Mouse (Mus musculus) stomach, embryonic 14.5 days (tissue): Measurements from ENCODE around the gene Aldh1a3. TPM values are rescaled to one million over a fixed set of nuclear protein-coding genes. Genes with fewer than 3 reads are reported as not detected.

Experiments
- ATAC-seq: fragments of 200-750 bp; cut with Nextera tagmentation; 2 replicates; pipeline ENCODE4 v1.8.0; 2017; ENCODE audit warnings: low read depth, moderate TSS enrichment; ENCODE audit not compliant: insufficient number of reproducible peaks, insufficient read depth, low FRiP score
- H3K27ac ChIP-seq: fragments of 300-500 bp; sonication (generic); 2 replicates; pipeline ENCODE4 v1.5.1; 2014; ENCODE audit warnings: mild to moderate bottlenecking, low read length, moderate library complexity, mixed read lengths
- H3K27me3 ChIP-seq: fragments of 300-500 bp; sonication (generic); 2 replicates; pipeline ENCODE4 v1.6.1; 2014; ENCODE audit warnings: low read length, control low read depth, mixed read lengths; ENCODE audit not compliant: control insufficient read depth, insufficient read depth
- H3K36me3 ChIP-seq: fragments of 300-500 bp; sonication (generic); 2 replicates; pipeline ENCODE4 v1.6.1; 2014; ENCODE audit warnings: mild to moderate bottlenecking, control low read depth, low read length, moderate library complexity, mixed read lengths; ENCODE audit not compliant: control insufficient read depth, insufficient read depth
- H3K4me1 ChIP-seq: fragments of 300-500 bp; sonication (generic); 2 replicates; pipeline ENCODE4 v1.6.1; 2014; ENCODE audit warnings: low read length, control low read depth, mixed read lengths; ENCODE audit not compliant: control insufficient read depth, insufficient read depth
- H3K4me2 ChIP-seq: fragments of 300-500 bp; sonication (generic); replicated peaks from 2 replicates; pipeline ENCODE4 v1.6.1; 2014; ENCODE audit warnings: low read depth, low read length, control low read depth
- H3K4me3 ChIP-seq: fragments of 300-500 bp; sonication (generic); 2 replicates; pipeline ENCODE4 v1.5.1; 2014; ENCODE audit warnings: low read depth, low read length, control low read depth
- H3K9ac ChIP-seq: fragments of 300-500 bp; sonication (generic); replicated peaks from 2 replicates; pipeline ENCODE4 v1.6.1; 2014; ENCODE audit warnings: low read depth, mild to moderate bottlenecking, control low read depth, low read length, moderate library complexity, mixed read lengths
- H3K9me3 ChIP-seq: fragments of 300-500 bp; sonication (generic); 2 replicates; pipeline ENCODE4 v1.6.1; 2016; ENCODE audit warnings: low read depth, low read length, control low read depth; ENCODE audit not compliant: control insufficient read depth
- WGBS: fragments of 180-500 bp; shearing (Covaris S2); extraction: QIAGEN DNeasy Blood & Tissue Kit; methylation state at CpG from one replicate; pipeline ENCODE4 v1.1.7; 2014; 5-methylcytosine and 5-hydroxymethylcytosine counted together
- polyA plus RNA-seq: library from polyadenylated mRNA; unstranded; fragments of >200 nt; fragmentation: Nextera tagmentation; extraction: Ambion mirVana; gene quantifications from 2 replicates; pipeline ENCODE4 v1.2.1, GENCODE M21; 2014

The Aldh1a3 gene
- polyA plus RNA-seq, 1 experiment from 2014 or later: 11.4 TPM

DNA sequence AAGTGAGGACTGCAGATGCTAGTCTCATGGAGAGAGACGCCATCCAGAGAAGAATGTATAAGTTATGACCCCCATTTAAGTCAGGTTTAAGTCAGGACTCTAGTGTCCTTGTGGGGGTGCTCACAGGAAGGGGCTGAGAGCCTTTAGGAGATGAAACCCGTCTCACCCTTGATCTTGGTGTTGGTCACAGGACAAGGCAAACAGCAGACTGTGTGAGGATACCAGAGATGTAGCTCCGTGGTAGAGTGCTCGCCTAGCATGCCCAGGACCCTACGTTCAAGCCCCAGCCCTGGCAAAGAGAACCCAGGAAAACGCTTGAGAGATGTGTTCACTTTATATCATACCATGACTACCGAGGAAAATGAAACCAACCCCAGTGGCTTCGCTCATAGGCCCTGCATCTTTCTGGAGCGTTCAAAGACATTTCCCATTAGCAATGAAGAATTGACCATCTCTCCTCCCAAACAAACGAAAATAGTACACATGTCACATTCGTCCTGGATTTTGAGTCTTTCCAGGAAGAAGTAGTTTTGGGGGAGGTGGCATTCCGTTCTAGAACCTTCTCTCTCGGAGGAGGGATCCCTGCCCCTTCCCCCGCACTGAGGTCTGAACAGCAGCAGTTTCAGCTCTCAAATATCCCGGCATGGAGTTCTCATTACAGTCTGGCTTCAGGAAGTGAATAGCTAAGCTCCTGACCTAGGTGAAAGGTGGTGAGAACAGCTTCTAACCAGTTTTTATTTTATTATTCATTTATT is 21.6 kb upstream of the Aldh1a3 start:
- Histone ChIP-seq H3K27me3 (no peaks in the 10 kb centered on the region), H3K9ac (no peak overlapping the region), H3K9me3 (no peaks in the 10 kb centered on the region), H3K4me1 (peaks cover 3% of the 10 kb centered on the region; the same call in 1 of the 2 replicates), H3K4me3 (no peak overlapping the region), H3K4me2 (no peak overlapping the region), H3K27ac (no peak overlapping the region), H3K36me3 (no peaks in the 10 kb centered on the region)
- 63% methylated on average over 15 of the region's 15 CpGs for WGBS
- ATAC-seq: no peak

DNA sequence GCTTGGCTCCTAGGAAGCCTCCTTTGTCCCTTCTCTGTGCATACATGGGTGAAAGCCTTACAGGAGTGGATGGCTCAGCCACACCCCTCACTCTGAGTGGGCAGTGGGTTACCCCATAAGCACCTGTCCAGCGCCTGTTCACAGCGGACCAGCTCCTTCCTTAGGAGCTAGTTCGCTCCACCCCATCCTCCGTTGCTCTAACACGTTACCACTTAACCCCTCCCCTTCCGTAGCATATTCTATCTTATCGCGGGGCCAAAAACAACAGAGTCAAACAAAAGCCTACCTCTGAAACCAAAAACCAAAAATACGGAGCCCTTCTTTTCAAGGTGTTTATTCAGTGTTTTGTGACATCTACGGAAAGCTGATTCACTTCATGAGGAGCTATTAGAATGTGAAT is 21.0 kb upstream of the Aldh1a3 start:
- Histone ChIP-seq H3K9me3 (no peaks in the 10 kb centered on the region), H3K27ac (no peak overlapping the region), H3K4me1 (peaks cover 7% of the 10 kb centered on the region; the same call in 1 of the 2 replicates), H3K4me3 (no peak overlapping the region), H3K36me3 (no peaks in the 10 kb centered on the region), H3K27me3 (no peaks in the 10 kb centered on the region), H3K9ac (no peak overlapping the region), H3K4me2 (no peak overlapping the region)
- 42% methylated on average over 10 of the region's 10 CpGs for WGBS
- ATAC-seq: no peak

DNA sequence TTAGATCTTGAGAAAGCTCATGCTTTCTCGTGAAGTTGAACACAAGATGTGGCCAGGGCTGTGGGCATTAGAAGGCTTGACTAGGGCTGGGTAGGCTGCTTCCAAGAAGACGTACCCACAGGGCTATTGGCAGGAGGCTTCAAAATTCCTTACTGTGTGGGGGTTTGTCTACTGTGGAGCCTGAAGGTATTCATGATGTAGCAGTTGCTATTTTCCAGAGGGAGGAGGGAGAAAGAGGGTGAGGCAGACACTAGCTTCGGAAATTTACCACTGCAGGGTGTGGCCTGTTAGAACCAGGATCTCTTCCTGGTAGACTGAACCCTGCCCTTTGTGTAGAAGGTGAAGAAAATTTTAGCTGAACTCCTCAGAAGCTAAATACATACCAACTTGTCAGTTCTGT is 19.5 kb upstream of the Aldh1a3 start:
- H3K9me3 ChIP-seq: no peaks in the 10 kb centered on the region
- WGBS: 81% methylated on average over 3 of the region's 3 CpGs
- H3K27ac ChIP-seq: no peak overlapping the region
- ATAC-seq: no peak
- H3K4me3 ChIP-seq: no peak overlapping the region
- H3K9ac ChIP-seq: no peak overlapping the region
- no peak overlapping the region for H3K4me2 ChIP-seq
- peaks cover 14% of the 10 kb centered on the region; the same call in 1 of the 2 replicates for H3K4me1 ChIP-seq
- H3K36me3 ChIP-seq: no peaks in the 10 kb centered on the region
- no peaks in the 10 kb centered on the region for H3K27me3 ChIP-seq

DNA sequence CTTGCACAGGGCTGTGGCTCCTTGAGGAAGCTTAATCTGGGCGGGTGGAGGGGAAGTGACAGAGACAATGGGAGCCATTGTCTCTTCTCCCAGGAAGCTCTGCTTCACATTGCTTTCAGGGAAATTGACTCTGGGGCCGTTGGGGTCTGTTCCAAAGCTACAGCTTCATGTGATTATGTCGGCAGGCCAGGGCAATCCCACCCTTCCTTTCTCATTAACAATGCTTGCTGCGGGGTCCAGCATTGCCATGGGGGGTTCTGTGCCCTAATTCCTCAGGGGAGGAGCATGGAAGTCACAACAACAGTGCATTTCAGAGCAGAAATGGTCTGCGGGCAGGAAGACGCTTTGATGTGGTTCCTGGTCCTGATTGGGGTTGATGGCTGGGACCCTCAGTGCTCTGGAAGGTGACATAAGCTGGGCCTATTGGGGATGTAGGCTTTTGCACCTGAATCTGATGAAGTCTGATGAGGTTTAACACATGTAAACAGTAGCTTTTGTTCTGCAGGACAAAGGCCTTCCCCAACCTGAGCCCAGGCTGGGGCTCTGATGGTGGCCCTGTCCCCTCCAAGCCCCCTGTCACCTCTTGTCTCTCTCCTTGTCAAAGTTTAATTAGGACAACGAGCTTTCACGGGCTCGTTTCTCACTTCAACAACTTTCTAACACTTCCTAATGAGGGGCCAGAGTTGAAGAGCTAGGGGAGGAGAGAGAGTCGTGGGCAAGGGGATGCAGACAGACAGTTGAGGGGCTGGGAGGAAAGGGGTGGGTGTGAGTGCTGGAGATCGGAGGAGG is 18.0 kb upstream of the Aldh1a3 start:
- no peak overlapping the region for H3K27ac ChIP-seq
- no peak overlapping the region for H3K9ac ChIP-seq
- ATAC-seq: no peak
- no peaks in the 10 kb centered on the region for H3K9me3 ChIP-seq
- H3K27me3 ChIP-seq: no peaks in the 10 kb centered on the region
- 49% methylated on average over 11 of the region's 11 CpGs for WGBS
- peaks cover 14% of the 10 kb centered on the region; the same call in 1 of the 2 replicates for H3K4me1 ChIP-seq
- no peak overlapping the region for H3K4me2 ChIP-seq
- H3K36me3 ChIP-seq: no peaks in the 10 kb centered on the region
- H3K4me3 ChIP-seq: no peak overlapping the region

DNA sequence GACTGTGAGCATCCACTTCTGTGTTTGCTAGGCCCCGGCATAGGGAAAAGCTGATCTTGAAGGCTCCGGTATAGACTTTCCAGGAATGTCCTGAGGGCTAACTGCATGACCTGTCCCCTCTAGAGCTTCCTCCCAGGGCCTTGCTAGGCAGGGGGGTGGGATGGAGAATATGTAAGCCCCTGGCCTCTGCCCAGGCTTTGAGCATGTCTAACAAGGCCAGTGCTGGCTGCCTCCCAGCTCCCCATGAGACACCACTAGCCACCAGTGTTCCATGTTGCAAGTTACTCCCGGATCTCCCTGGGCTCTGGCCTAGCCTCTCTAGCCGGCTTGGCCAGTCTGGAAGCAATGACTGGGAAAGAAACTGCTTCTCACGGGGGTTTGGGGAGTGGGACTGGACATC is 17.4 kb upstream of the Aldh1a3 start:
- H3K27me3 ChIP-seq: no peaks in the 10 kb centered on the region
- WGBS: 78% methylated on average over 5 of the region's 5 CpGs

DNA sequence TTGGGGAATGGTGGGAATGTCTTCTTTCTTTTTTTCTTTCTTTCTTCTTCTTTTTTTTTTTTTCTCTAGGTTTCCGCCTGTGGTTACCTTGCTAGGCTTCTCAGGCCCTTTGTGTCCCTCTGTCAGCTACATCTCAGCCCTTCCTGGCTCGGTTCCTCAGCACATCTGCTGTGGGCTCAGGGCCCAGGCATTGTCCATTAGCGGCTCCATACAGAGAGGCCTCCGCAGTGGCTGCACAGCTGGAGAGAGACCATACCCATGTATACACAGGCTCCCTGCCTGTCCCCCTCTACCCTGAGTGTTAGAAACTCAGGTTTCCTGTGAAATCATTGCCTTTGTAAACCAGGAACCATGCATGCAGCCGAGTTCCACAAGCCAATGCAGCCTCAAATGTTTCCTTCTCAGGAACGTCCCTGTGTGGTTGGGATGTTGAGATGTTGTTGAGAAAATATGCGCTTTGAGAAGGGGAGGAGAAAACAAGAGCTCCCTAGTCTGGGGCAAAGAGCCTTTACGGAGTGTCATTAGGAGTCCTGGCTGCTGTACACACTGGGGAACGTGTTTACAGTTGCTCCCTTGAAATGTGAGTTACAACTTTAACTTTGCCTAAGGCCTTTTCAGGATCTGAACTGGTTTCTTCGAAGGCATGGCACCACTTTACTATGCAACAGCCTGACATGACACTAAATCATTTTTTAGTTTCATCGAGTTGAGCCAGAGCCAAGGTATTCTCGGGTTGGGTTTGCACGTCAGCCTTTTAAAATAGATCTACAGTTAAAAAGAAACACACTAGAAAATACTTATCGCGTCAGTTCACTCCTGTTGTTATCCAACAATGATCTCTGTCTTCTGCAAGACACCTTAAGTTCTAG is 15.4 kb upstream of the Aldh1a3 start:
- Histone ChIP-seq H3K9me3 (no peaks in the 10 kb centered on the region), H3K9ac (no peak overlapping the region), H3K4me2 (no peak overlapping the region), H3K4me3 (no peak overlapping the region), H3K4me1 (peaks cover 16% of the 10 kb centered on the region; the same call in 1 of the 2 replicates), H3K27ac (peak overlapping the region; percentile 90), H3K36me3 (no peaks in the 10 kb centered on the region), H3K27me3 (no peaks in the 10 kb centered on the region)
- ATAC-seq: peak; percentile 77; the same call in 1 of the 2 replicates
- WGBS: 40% methylated on average over 15 of the region's 15 CpGs

More for the DNA sequence above, 17.4 kb upstream of the Aldh1a3 start:
- Histone ChIP-seq H3K4me1 (peaks cover 14% of the 10 kb centered on the region; the same call in 1 of the 2 replicates), H3K9me3 (no peaks in the 10 kb centered on the region), H3K4me3 (no peak overlapping the region), H3K36me3 (no peaks in the 10 kb centered on the region), H3K4me2 (no peak overlapping the region), H3K27ac (no peak overlapping the region), H3K9ac (no peak overlapping the region)
- ATAC-seq: no peak

DNA sequence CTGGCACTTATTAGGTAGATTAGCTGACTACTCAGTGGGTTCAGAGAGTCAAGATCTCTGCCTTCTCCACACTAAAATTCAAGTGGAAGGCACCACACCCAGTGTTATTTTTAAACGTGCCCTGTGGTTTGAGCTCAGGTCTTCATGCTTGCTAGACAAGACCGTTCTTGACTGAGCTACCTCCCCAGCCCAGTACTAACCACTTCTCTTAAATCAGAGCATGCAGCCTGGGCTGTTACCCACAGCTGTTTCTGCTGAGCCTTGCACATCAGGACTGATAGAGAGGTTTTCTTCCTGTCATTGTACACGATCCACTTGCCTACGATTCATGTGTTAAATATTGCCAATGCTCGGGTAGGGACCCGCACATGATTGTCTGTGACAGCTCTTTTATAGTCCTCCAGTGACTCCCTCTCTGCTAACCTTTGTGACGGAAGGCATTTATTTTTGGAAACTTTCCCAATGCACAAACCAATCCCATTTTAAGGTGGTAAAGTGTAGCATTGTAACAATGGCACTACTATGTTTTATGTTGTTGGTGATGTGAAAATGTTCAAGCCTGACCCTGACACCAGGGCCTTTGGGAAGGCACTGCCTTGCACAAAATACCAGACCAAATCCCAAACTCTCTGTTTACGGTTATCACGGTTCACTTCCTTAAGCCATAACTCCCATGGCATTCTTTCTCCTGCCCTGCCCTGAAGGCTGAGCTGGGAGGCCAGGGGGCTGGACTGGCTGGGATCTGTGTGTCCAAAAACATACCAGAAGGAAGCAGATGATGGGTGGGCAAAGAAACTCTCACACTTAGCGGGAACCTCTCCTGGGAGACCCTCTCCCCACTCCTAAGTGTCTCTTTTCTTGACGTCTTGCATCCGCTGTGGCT is 11.7 kb upstream of the Aldh1a3 start:
- no peak for ATAC-seq
- peaks cover 16% of the 10 kb centered on the region; the same call in 1 of the 2 replicates for H3K4me1 ChIP-seq
- no peak overlapping the region for H3K27ac ChIP-seq
- H3K9ac ChIP-seq: no peak overlapping the region
- 74% methylated on average over 12 of the region's 12 CpGs for WGBS
- H3K27me3 ChIP-seq: no peaks in the 10 kb centered on the region
- no peak overlapping the region for H3K4me2 ChIP-seq
- no peak overlapping the region for H3K4me3 ChIP-seq
- H3K36me3 ChIP-seq: no peaks in the 10 kb centered on the region
- no peaks in the 10 kb centered on the region for H3K9me3 ChIP-seq
